In the genomic region with DNA sequence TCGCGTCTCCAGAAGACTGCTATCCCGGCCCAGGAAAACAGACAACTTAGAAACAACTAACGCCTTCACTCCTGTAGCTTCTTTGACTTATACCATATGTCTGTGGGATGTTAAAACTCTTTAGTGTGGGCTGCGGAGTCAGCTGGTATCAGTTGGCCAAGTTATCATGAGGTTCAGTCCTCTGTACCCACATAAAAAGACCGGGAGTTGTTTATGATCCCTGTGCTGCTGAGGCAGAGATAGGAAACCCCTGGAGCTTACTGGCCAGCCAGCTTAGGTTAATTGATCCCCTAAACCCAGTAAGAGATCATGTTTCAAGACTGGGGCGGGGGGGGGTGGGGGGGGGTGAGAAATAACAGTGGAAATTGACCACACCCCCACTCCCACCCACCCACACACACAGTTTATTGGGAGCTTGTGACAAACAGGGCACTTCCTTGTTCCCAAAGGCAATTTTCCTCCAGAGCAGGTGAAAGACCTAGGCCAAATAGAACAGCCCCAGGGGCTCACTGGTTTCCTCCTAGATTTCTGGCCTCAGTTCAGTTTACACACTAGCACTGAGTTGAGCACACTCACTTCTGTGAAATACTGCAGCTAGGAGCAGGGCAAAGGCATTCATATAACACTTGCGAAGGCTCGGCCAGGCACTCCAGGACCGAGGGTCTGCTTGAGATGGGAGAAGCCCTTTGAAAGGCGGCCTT, we compare ENCODE assay signal across 22 mouse cellular contexts. TPM values are rescaled to one million over a fixed set of nuclear protein-coding genes. Genes with fewer than 3 reads are reported as not detected.
DNase-seq lines count a peak whose midpoint lies in the region; ATAC-seq and TF ChIP-seq lines count a peak whose summit lies in the region.
"Had no signal": no experiment of that assay in that cellular context is flagged by ENCODE, and none has a peak within 500 bp of the region (broad histone marks: within the 10 kb centered on the region; RNA-seq: fewer than 3 reads in every experiment).

No protein-coding gene starts in this region.

- no peaks in the 10 kb centered on the region; the same call in 1 of the 2 replicates for H3K4me1 ChIP-seq in embryonic facial prominence, embryonic 11.5 days (ENCODE audit: control insufficient read depth, insufficient read depth, low read length)
- H3K4me1 ChIP-seq in embryonic facial prominence, embryonic 10.5 days = peaks cover 22% of the 10 kb centered on the region
- H3K4me1 ChIP-seq in kidney, embryonic 16.5 days (ENCODE audit: insufficient read depth, low read length) = peaks cover 47% of the 10 kb centered on the region
- no peaks in the 10 kb centered on the region for H3K4me1 ChIP-seq in intestine, postnatal 0 days (replicated peaks; ENCODE audit: control insufficient read depth, insufficient read depth, low read length)
- H3K4me1 ChIP-seq in small intestine, adult 2 months (ENCODE audit: control insufficient read depth, insufficient read depth, insufficient read length, low read length) = peaks cover 12% of the 10 kb centered on the region; the same call in 1 of the 2 replicates
- H3K4me1 ChIP-seq: stomach, embryonic 15.5 days had no signal

- no peaks in the 10 kb centered on the region for H3K9me3 ChIP-seq in embryonic facial prominence, embryonic 11.5 days (replicated peaks; ENCODE audit: control insufficient read depth, low read length)
- no peaks in the 10 kb centered on the region for H3K9me3 ChIP-seq in embryonic facial prominence, embryonic 10.5 days
- H3K9me3 ChIP-seq in kidney, embryonic 16.5 days (ENCODE audit: low read length) = no peaks in the 10 kb centered on the region
- no peaks in the 10 kb centered on the region for H3K9me3 ChIP-seq in intestine, postnatal 0 days (ENCODE audit: control insufficient read depth)
- H3K9me3 ChIP-seq: heart, embryonic 10.5 days; midbrain, embryonic 15.5 days; neural tube, embryonic 12.5 days; stomach, embryonic 15.5 days had no signal

- no peak overlapping the region for H3K4me2 ChIP-seq in embryonic facial prominence, embryonic 11.5 days (ENCODE audit: low read depth, low read length)
- peak overlapping the region; percentile 26; the same call in 1 of the 2 replicates for H3K4me2 ChIP-seq in kidney, embryonic 16.5 days (replicated peaks; ENCODE audit: low read depth, low read length)
- H3K4me2 ChIP-seq in intestine, postnatal 0 days (replicated peaks; ENCODE audit: low read depth) = peak overlapping the region; percentile 49
- H3K4me2 ChIP-seq: midbrain, embryonic 15.5 days; neural tube, embryonic 12.5 days; stomach, embryonic 15.5 days had no signal

- H3K36me3 ChIP-seq in embryonic facial prominence, embryonic 11.5 days (replicated peaks; ENCODE audit: control insufficient read depth, insufficient read depth, low read depth, low read length) = no peaks in the 10 kb centered on the region
- H3K36me3 ChIP-seq in embryonic facial prominence, embryonic 10.5 days (replicated peaks) = no peaks in the 10 kb centered on the region
- H3K36me3 ChIP-seq in kidney, embryonic 16.5 days (ENCODE audit: insufficient read depth, low read length) = no peaks in the 10 kb centered on the region
- H3K36me3 ChIP-seq in intestine, postnatal 0 days (ENCODE audit: control insufficient read depth, insufficient read depth) = no peaks in the 10 kb centered on the region
- peaks cover 2% of the 10 kb centered on the region; the same call in 1 of the 2 replicates for H3K36me3 ChIP-seq in small intestine, adult 2 months (ENCODE audit: control insufficient read depth, insufficient read depth, low read length)
- H3K36me3 ChIP-seq: heart, embryonic 10.5 days; midbrain, embryonic 15.5 days; neural tube, embryonic 12.5 days; stomach, embryonic 15.5 days had no signal

- H3K27me3 ChIP-seq in embryonic facial prominence, embryonic 11.5 days (ENCODE audit: control insufficient read depth, insufficient read depth, low read length) = no peaks in the 10 kb centered on the region
- no peaks in the 10 kb centered on the region for H3K27me3 ChIP-seq in embryonic facial prominence, embryonic 10.5 days (replicated peaks; ENCODE audit: low read depth, poor library complexity, severe bottlenecking)
- H3K27me3 ChIP-seq in kidney, embryonic 16.5 days (ENCODE audit: insufficient read depth, low read length) = no peaks in the 10 kb centered on the region
- no peaks in the 10 kb centered on the region for H3K27me3 ChIP-seq in intestine, postnatal 0 days (replicated peaks; ENCODE audit: control insufficient read depth, insufficient read depth, low read length)
- H3K27me3 ChIP-seq in small intestine, adult 2 months (ENCODE audit: control insufficient read depth, insufficient read depth, low read length) = no peaks in the 10 kb centered on the region
- H3K27me3 ChIP-seq: midbrain, embryonic 15.5 days; neural tube, embryonic 12.5 days; stomach, embryonic 15.5 days had no signal

- no peak for DNase-seq in embryonic facial prominence, embryonic 11.5 days (ENCODE audit: low spot score)
- DNase-seq in embryonic facial prominence, embryonic 10.5 days (ENCODE audit: low spot score) = no peak
- DNase-seq in kidney, postnatal 4 days = no peak
- DNase-seq in cerebellum, postnatal 25 days = no peak
- DNase-seq in thymus, postnatal 10 days (ENCODE audit: low spot score in 2 of 2) = no peak
- DNase-seq: adrenal gland, postnatal 14 days; cerebellum, adult 8-10 months; forebrain, postnatal 0 days; kidney, postnatal 10 days; thymus, postnatal 4 days had no signal

- TF ChIP-seq CTCF in intestine, postnatal 0 days (IDR thresholded peaks at IDR 0.05; ENCODE audit: low read depth) = no peak
- TF ChIP-seq CTCF in small intestine, adult 2 months (IDR thresholded peaks at IDR 0.05; ENCODE audit: extremely low read depth, insufficient read length, insufficient replicate concordance, low read depth, low read length) = no peak

- ATAC-seq in embryonic facial prominence, embryonic 11.5 days (replicated peaks; ENCODE audit: insufficient number of reproducible peaks, low FRiP score, low TSS enrichment, low read depth) = 0 out of 2 replicates have a peak, but pooled peaks have one; percentile 13
- ATAC-seq in kidney, embryonic 16.5 days (ENCODE audit: low FRiP score, low TSS enrichment) = peak; percentile 19; the same call in 1 of the 2 replicates
- peak; percentile 55 for ATAC-seq in intestine, postnatal 0 days
- ATAC-seq: forebrain, postnatal 0 days; hindbrain, embryonic 16.5 days; lung, postnatal 0 days; midbrain, embryonic 15.5 days had no signal

- no peak overlapping the region for H3K27ac ChIP-seq in embryonic facial prominence, embryonic 11.5 days (replicated peaks; ENCODE audit: low read depth, low read length)
- no peak overlapping the region for H3K27ac ChIP-seq in embryonic facial prominence, embryonic 10.5 days (replicated peaks)
- H3K27ac ChIP-seq in kidney, embryonic 16.5 days (ENCODE audit: low read length) = peak overlapping the region; percentile 67
- H3K27ac ChIP-seq in intestine, postnatal 0 days (ENCODE audit: low read depth, low read length) = peak overlapping the region; percentile 75
- peak overlapping the region; percentile 53 for H3K27ac ChIP-seq in small intestine, adult 2 months (ENCODE audit: insufficient read depth, low read depth, low read length)
- H3K27ac ChIP-seq: heart, embryonic 10.5 days; macrophage; midbrain, embryonic 15.5 days; neural tube, embryonic 12.5 days; stomach, embryonic 15.5 days had no signal

- H3K9ac ChIP-seq in embryonic facial prominence, embryonic 11.5 days (replicated peaks; ENCODE audit: low read length) = no peak overlapping the region
- H3K9ac ChIP-seq in kidney, embryonic 16.5 days (replicated peaks; ENCODE audit: low read length) = no peak overlapping the region
- H3K9ac ChIP-seq in intestine, postnatal 0 days (ENCODE audit: low read depth, low read length) = no peak overlapping the region
- H3K9ac ChIP-seq: forebrain, postnatal 0 days; midbrain, embryonic 15.5 days; neural tube, embryonic 12.5 days; stomach, embryonic 15.5 days had no signal

- TF ChIP-seq POLR2A in small intestine, adult 2 months (IDR thresholded peaks at IDR 0.05; ENCODE audit: low read depth, low read length) = no peak

- 56% methylated on average over 11 of the region's 11 CpGs for WGBS in embryonic facial prominence, embryonic 11.5 days
- 60% methylated on average over 11 of the region's 11 CpGs for WGBS in embryonic facial prominence, embryonic 10.5 days
- 22% methylated on average over 11 of the region's 11 CpGs for WGBS in kidney, embryonic 16.5 days
- WGBS in intestine, postnatal 0 days = 35% methylated on average over 11 of the region's 11 CpGs
- WGBS in small intestine, adult 2 months = 29% methylated on average over 11 of the region's 11 CpGs

- no peak overlapping the region for H3K4me3 ChIP-seq in embryonic facial prominence, embryonic 11.5 days (ENCODE audit: low read depth, low read length)
- H3K4me3 ChIP-seq in embryonic facial prominence, embryonic 10.5 days = no peak overlapping the region
- H3K4me3 ChIP-seq in kidney, embryonic 16.5 days (ENCODE audit: low read length) = no peak overlapping the region
- no peak overlapping the region for H3K4me3 ChIP-seq in intestine, postnatal 0 days (ENCODE audit: low read depth, low read length)
- no peak overlapping the region for H3K4me3 ChIP-seq in small intestine, adult 2 months (ENCODE audit: low read depth, low read length)
- H3K4me3 ChIP-seq: heart, embryonic 10.5 days; midbrain, embryonic 15.5 days; neural tube, embryonic 12.5 days; stomach, embryonic 15.5 days had no signal

RNA-seq across cellular contexts. Expression of gene Chpt1, which starts 6.9 kb away (rescaled TPM):
- polyA plus RNA-seq in embryonic facial prominence, embryonic 11.5 days (2014; fragmentation: Nextera tagmentation; extraction: Ambion mirVana) = 20.8 and 27.9 TPM in 2 replicates
- polyA plus RNA-seq in embryonic facial prominence, embryonic 10.5 days (2016; fragmentation: Nextera tagmentation; extraction: Ambion mirVana) = 16.0 and 16.2 TPM in 2 replicates
- 26.3 and 32.8 TPM in 2 replicates for polyA plus RNA-seq in kidney, embryonic 16.5 days (2015; fragmentation: Nextera tagmentation; extraction: Ambion mirVana)
- polyA plus RNA-seq in intestine, postnatal 0 days (2015; fragmentation: Nextera tagmentation; extraction: Ambion mirVana) = 631 and 770 TPM in 2 replicates
- polyA plus RNA-seq in small intestine, adult 2 months (2012; rRNA removed) = 90.5 and 98.9 TPM in 2 replicates

RNA-seq across cellular contexts. Expression of gene Sycp3, which starts 37.6 kb away (rescaled TPM):
- polyA plus RNA-seq in embryonic facial prominence, embryonic 11.5 days (2014; fragmentation: Nextera tagmentation; extraction: Ambion mirVana) = 0.43 TPM in 1 of 2 replicates, not detected in the other
- 0.26 TPM in 1 of 2 replicates, not detected in the other for polyA plus RNA-seq in embryonic facial prominence, embryonic 10.5 days (2016; fragmentation: Nextera tagmentation; extraction: Ambion mirVana)
- 0.46 TPM in 1 of 2 replicates, not detected in the other for polyA plus RNA-seq in kidney, embryonic 16.5 days (2015; fragmentation: Nextera tagmentation; extraction: Ambion mirVana)
- 31.6 and 50.4 TPM in 2 replicates for polyA plus RNA-seq in intestine, postnatal 0 days (2015; fragmentation: Nextera tagmentation; extraction: Ambion mirVana)
- not detected in 2 replicates for polyA plus RNA-seq in small intestine, adult 2 months (2012; rRNA removed)
- polyA plus RNA-seq: liver, adult 2 months; liver, embryonic 16.5 days; lung, postnatal 0 days; macrophage; neural tube, embryonic 12.5 days had no signal

Comparison
In these comparisons a context has a peak if more than half of its experiments do, and no peak if none do; other contexts are left out.
1. H3K27ac ChIP-seq: peak in kidney, embryonic 16.5 days (single experiment), intestine, postnatal 0 days (single experiment) and small intestine, adult 2 months (single experiment); none in embryonic facial prominence, embryonic 11.5 days (single experiment) and embryonic facial prominence, embryonic 10.5 days (single experiment).
2. RNA of gene Sycp3, which starts 37.6 kb away (polyA plus RNA-seq): 31.6 to 50.4 TPM in intestine, postnatal 0 days; 0.26 TPM in embryonic facial prominence, embryonic 10.5 days, 0.43 TPM in embryonic facial prominence, embryonic 11.5 days, 0.46 TPM in kidney, embryonic 16.5 days and not detected in small intestine, adult 2 months; every median in the first group is over 10 times any median in the second.
3. Peak in every context shown above with its lines, with median percentiles within 50 percentile points of each other: ATAC-seq.